Mouse (Mus musculus) lung, embryonic 14.5 days (tissue): ENCODE results near the gene Lmod3. TPM values are rescaled to one million over a fixed set of nuclear protein-coding genes. Genes with fewer than 3 reads are reported as not detected.

Source experiments
- ATAC-seq: fragments of 200-750 bp; cut with Nextera tagmentation; 2 replicates; pipeline ENCODE4 v1.8.0; 2017; ENCODE audit warnings: mild to moderate bottlenecking, moderate TSS enrichment, moderate library complexity; ENCODE audit not compliant: insufficient read depth
- DNase-seq: peaks from one replicate; pipeline ENCODE4 v3.0.0-alpha.2; 2015
- H3K27ac ChIP-seq: fragments of 300-500 bp; sonication (generic); 2 replicates; pipeline ENCODE4 v1.5.1; 2014; ENCODE audit warnings: low read depth, mild to moderate bottlenecking, moderate library complexity
- H3K27me3 ChIP-seq: fragments of 300-500 bp; sonication (generic); 2 replicates; pipeline ENCODE4 v1.6.1; 2014; ENCODE audit warnings: low read length, control low read depth; ENCODE audit not compliant: insufficient read depth
- H3K36me3 ChIP-seq: fragments of 300-500 bp; sonication (generic); 2 replicates; pipeline ENCODE4 v1.6.1; 2014; ENCODE audit warnings: control low read depth; ENCODE audit not compliant: insufficient read depth
- H3K4me1 ChIP-seq: fragments of 300-500 bp; sonication (generic); 2 replicates; pipeline ENCODE4 v1.6.1; 2014; ENCODE audit warnings: antibody characterized with exemption, control low read depth; ENCODE audit not compliant: insufficient read depth
- H3K4me2 ChIP-seq: fragments of 300-500 bp; sonication (generic); 2 replicates; pipeline ENCODE4 v1.6.1; 2014; ENCODE audit warnings: mild to moderate bottlenecking
- H3K4me3 ChIP-seq: fragments of 300-500 bp; sonication (generic); 2 replicates; pipeline ENCODE4 v1.5.1; 2014; ENCODE audit warnings: low read depth, low read length
- H3K9ac ChIP-seq: fragments of 300-500 bp; sonication (generic); 2 replicates; pipeline ENCODE4 v1.6.1; 2014
- H3K9me3 ChIP-seq: fragments of 300-500 bp; sonication (generic); 2 replicates; pipeline ENCODE4 v1.6.1; 2016; ENCODE audit warnings: low read depth, low read length, control low read depth
- CTCF ChIP-seq: IDR thresholded peaks from 2 replicates; pipeline ENCODE4 v1.5.1; 2016; ENCODE audit warnings: antibody characterized with exemption, low read depth
- WGBS: fragments of 180-500 bp; shearing (Covaris S2); extraction: QIAGEN DNeasy Blood & Tissue Kit; methylation state at CpG from one replicate; pipeline ENCODE4 v1.1.7; 2014; 5-methylcytosine and 5-hydroxymethylcytosine counted together
- polyA plus RNA-seq: library from polyadenylated mRNA; unstranded; fragments of >200 nt; fragmentation: Nextera tagmentation; extraction: Ambion mirVana; gene quantifications from 2 replicates; pipeline ENCODE4 v1.2.1, GENCODE M21; 2014

The Lmod3 gene
- polyA plus RNA-seq, 1 experiment from 2014 or later: 0.11 TPM

- Histone ChIP-seq H3K9me3 (no peaks in the 10 kb centered on the region), H3K27me3 (no peaks in the 10 kb centered on the region), H3K27ac (peak overlapping the region; percentile 27), H3K4me2 (no peak overlapping the region), H3K9ac (no peak overlapping the region), H3K36me3 (no peaks in the 10 kb centered on the region), H3K4me1 (peaks cover 7% of the 10 kb centered on the region; the same call in 1 of the 2 replicates), H3K4me3 (no peak overlapping the region)
- ATAC-seq: no peak
- DNase-seq: peak; percentile 52
- no peak for TF ChIP-seq CTCF
- WGBS: 42% methylated on average over 3 of the region's 3 CpGs
These were observed 44.2 kb downstream of the Lmod3 start for GRCm38 (mm10) chr6:97208406-97208805.

DNA sequence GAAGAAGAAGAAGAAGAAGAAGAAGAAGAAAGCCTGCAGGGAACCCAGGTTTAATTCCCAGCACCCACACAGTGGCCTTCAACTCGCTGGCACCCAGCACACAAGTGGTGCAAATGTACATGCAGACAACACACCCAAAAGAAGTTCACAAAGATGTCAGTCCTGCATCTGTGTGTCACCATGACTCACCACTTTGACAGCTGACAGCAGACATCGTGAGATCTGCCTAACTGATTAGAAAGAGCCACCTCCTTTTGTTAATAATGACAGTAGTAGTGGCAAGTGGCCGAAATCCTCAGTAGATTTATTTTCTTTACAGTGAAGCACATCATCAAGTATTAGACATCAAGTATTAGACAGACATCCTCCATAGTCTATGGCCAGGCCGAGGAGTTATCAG lies 45.5 kb downstream of the Lmod3 start:
- H3K27me3 ChIP-seq: no peaks in the 10 kb centered on the region
- H3K27ac ChIP-seq: no peak overlapping the region
- peaks cover 4% of the 10 kb centered on the region; the same call in 1 of the 2 replicates for H3K4me1 ChIP-seq
- ATAC-seq (no peak), DNase-seq (no peak)
- H3K4me2 ChIP-seq: no peak overlapping the region
- no peak overlapping the region for H3K9ac ChIP-seq
- WGBS: 65% methylated on average over 4 of the region's 4 CpGs
- H3K4me3 ChIP-seq: no peak overlapping the region
- no peak for TF ChIP-seq CTCF
- H3K36me3 ChIP-seq: no peaks in the 10 kb centered on the region
- no peaks in the 10 kb centered on the region for H3K9me3 ChIP-seq

- H3K4me1 ChIP-seq: no peaks in the 10 kb centered on the region
- H3K27me3 ChIP-seq: no peaks in the 10 kb centered on the region
- DNase-seq (peak; percentile 97), ATAC-seq (peak; percentile 97)
- peak within 1 kb of the TSS; percentile 88 for H3K4me3 ChIP-seq
- 0 out of 2 replicates have a peak, but pooled peaks cover 6% of the 10 kb centered on the region for H3K36me3 ChIP-seq
- no peak for TF ChIP-seq CTCF
- H3K27ac ChIP-seq: peak within 1 kb of the TSS; percentile 83
- H3K9me3 ChIP-seq: no peaks in the 10 kb centered on the region
- WGBS: under 1% methylated on average over 38 of the region's 38 CpGs
- peak within 1 kb of the TSS; percentile 90 for H3K4me2 ChIP-seq
- peak within 1 kb of the TSS; percentile 99 for H3K9ac ChIP-seq
These were observed 47.1 kb downstream of the Lmod3 start, which contains the start of gene Uba3 for GRCm38 (mm10) chr6:97205439-97205885. Gene Uba3 (minus strand): TSS chr6:97205647.

GRCm38 (mm10) chr6:97204952-97205351 lies 47.6 kb downstream of the Lmod3 start:
- peak overlapping the region; percentile 88 for H3K4me3 ChIP-seq
- WGBS: under 1% methylated on average over 16 of the region's 16 CpGs
- H3K9ac ChIP-seq: peak overlapping the region; percentile 99
- no peak for TF ChIP-seq CTCF
- peak; percentile 36 for DNase-seq
- 0 out of 2 replicates have a peak, but pooled peaks cover 6% of the 10 kb centered on the region for H3K36me3 ChIP-seq
- peak overlapping the region; percentile 90 for H3K4me2 ChIP-seq
- no peaks in the 10 kb centered on the region for H3K27me3 ChIP-seq
- peak; percentile 57 for ATAC-seq
- no peaks in the 10 kb centered on the region for H3K9me3 ChIP-seq
- H3K27ac ChIP-seq: peak overlapping the region; percentile 83
- no peaks in the 10 kb centered on the region for H3K4me1 ChIP-seq

- 13% methylated on average over 9 of the region's 9 CpGs for WGBS
- peak overlapping the region; percentile 36; the same call in 1 of the 2 replicates for H3K27ac ChIP-seq
- H3K9ac ChIP-seq: peak overlapping the region; percentile 99
- 0 out of 2 replicates have a peak, but pooled peaks cover 6% of the 10 kb centered on the region for H3K36me3 ChIP-seq
- peak overlapping the region; percentile 88 for H3K4me3 ChIP-seq
- no peaks in the 10 kb centered on the region for H3K9me3 ChIP-seq
- peak overlapping the region; percentile 90 for H3K4me2 ChIP-seq
- peak; percentile 18 for DNase-seq
- no peak for ATAC-seq
- H3K27me3 ChIP-seq: no peaks in the 10 kb centered on the region
- no peaks in the 10 kb centered on the region for H3K4me1 ChIP-seq
- TF ChIP-seq CTCF: no peak
These were observed 48.2 kb downstream of the Lmod3 start for GRCm38 (mm10) chr6:97204252-97204869.

GRCm38 (mm10) chr6:97202477-97202876 lies 50.1 kb downstream of the Lmod3 start:
- Histone ChIP-seq H3K9ac (no peak overlapping the region), H3K4me3 (no peak overlapping the region), H3K36me3 (peaks cover 20% of the 10 kb centered on the region; the same call in 1 of the 2 replicates), H3K4me1 (no peaks in the 10 kb centered on the region), H3K4me2 (no peak overlapping the region), H3K9me3 (no peaks in the 10 kb centered on the region), H3K27me3 (no peaks in the 10 kb centered on the region), H3K27ac (no peak overlapping the region)
- 67% methylated on average over 3 of the region's 3 CpGs for WGBS
- no peak for TF ChIP-seq CTCF
- no peak for DNase-seq
- no peak for ATAC-seq

GRCm38 (mm10) chr6:97200437-97200836 lies 52.1 kb downstream of the Lmod3 start:
- Histone ChIP-seq H3K27ac (no peak overlapping the region), H3K4me1 (no peaks in the 10 kb centered on the region), H3K4me3 (no peak overlapping the region), H3K27me3 (no peaks in the 10 kb centered on the region), H3K9me3 (no peaks in the 10 kb centered on the region), H3K9ac (no peak overlapping the region), H3K36me3 (peaks cover 33% of the 10 kb centered on the region), H3K4me2 (no peak overlapping the region)
- ATAC-seq: no peak
- 63% methylated on average over 3 of the region's 3 CpGs for WGBS
- no peak for DNase-seq
- no peak for TF ChIP-seq CTCF

Other genes with a start within 250 kb of the Lmod3 start
- not detected in 2 replicates for gene Fam19a4, start 192.3 kb downstream of the Lmod3 start, polyA plus RNA-seq
- gene Eogt, start 103.6 kb downstream of the Lmod3 start, polyA plus RNA-seq: 26.8 and 28.2 TPM in 2 replicates
- 30.3 and 32.6 TPM in 2 replicates for gene Tmf1, start 73.6 kb downstream of the Lmod3 start, polyA plus RNA-seq
- 83.5 and 85.6 TPM in 2 replicates for gene Uba3, start 47.1 kb downstream of the Lmod3 start, polyA plus RNA-seq
- 28.6 and 29.6 TPM in 2 replicates for gene Arl6ip5, start 42.1 kb downstream of the Lmod3 start, polyA plus RNA-seq